Mouse (Mus musculus): Measurements from ENCODE around the gene Hist1h4b. TPM values are rescaled to one million over a fixed set of nuclear protein-coding genes. Genes with fewer than 3 reads are reported as not detected.
"Not testable (repeated sequence)": the region's sequence is repeated elsewhere in the genome, so short reads cannot be mapped to it uniquely, and the experiment has no call there.

Gene Hist1h4b
- polyA plus RNA-seq, 1 experiment from 2014 or later = 3.7 TPM

DNA sequence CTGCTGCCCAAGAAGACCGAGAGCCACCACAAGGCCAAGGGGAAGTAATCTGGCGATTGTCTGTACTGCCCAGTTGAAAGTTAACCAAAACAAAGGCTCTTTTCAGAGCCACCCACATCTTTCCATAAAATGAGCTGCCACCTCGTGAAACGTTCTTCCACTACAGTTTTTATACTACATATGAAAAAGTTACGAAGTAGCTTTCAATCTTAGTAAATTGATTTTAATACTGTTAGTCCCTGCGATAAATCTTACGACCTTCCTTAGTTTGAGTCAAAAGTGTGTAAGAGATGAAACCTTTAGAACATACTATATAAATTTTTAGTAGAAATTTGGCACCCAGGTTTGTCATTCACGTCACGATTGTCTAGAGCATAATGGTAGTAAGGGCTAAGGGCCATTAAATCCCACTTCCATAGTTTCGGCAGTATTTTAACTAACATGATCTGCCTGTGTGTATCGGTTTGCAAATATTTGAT lies 5.3 kb upstream of the Hist1h4b start:
- Histone ChIP-seq H3K4me1 (ENCODE audit: control insufficient read depth, insufficient read depth, low read length) (peaks cover 12% of the 10 kb centered on the region), H3K27me3 (ENCODE audit: control insufficient read depth, insufficient read depth, low read length) (no peaks in the 10 kb centered on the region), H3K4me2 (ENCODE audit: low read depth, low read length) (peak overlapping the region; percentile 61), H3K9me3 (replicated peaks; ENCODE audit: control insufficient read depth, low read length) (no peaks in the 10 kb centered on the region), H3K4me3 (replicated peaks; ENCODE audit: low read length) (peak overlapping the region; percentile 47), H3K27ac (ENCODE audit: low read length) (peak overlapping the region; percentile 96), H3K9ac (ENCODE audit: low read length) (peak overlapping the region; percentile 71), H3K36me3 (ENCODE audit: control insufficient read depth, insufficient read depth, low read length) (no peaks in the 10 kb centered on the region)
- no peak for ATAC-seq (ENCODE audit: insufficient read depth, low FRiP score)
- under 1% methylated on average over 11 of the region's 11 CpGs for WGBS

DNA sequence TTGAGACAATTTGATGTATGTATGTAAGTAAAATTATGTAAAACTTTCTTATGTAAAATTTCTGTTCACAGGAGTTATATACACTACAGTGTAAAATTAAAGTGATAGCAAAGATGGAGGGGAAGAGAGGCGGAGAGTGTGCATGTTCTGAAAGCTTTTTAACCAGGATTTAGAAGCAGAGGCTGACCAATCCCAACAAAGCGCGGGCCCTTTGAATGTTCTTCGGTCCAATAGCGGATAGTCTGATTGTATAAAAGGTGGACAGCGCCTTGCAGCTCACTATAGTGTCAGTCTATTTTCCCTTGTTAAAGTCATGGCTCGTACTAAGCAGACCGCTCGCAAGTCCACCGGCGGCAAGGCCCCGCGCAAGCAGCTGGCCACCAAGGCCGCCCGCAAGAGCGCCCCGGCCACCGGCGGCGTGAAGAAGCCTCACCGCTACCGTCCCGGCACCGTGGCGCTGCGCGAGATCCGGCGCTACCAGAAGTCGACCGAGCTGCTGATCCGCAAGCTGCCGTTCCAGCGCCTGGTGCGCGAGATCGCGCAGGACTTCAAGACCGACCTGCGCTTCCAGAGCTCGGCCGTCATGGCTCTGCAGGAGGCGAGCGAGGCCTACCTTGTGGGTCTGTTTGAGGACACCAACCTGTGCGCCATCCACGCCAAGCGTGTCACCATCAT lies 4.6 kb upstream of the Hist1h4b start, which contains the start of gene Hist1h3b:
TSS of gene Hist1h3b (plus strand) at position 201 of the 675 bp plus-strand sequence.
- Histone ChIP-seq H3K9ac (ENCODE audit: low read length) (peak within 1 kb of the TSS; percentile 71), H3K27ac (ENCODE audit: low read length) (peak within 1 kb of the TSS; percentile 96), H3K4me3 (replicated peaks; ENCODE audit: low read length) (peak within 1 kb of the TSS; percentile 47), H3K4me2 (ENCODE audit: low read depth, low read length) (peak within 1 kb of the TSS; percentile 61), H3K4me1 (ENCODE audit: control insufficient read depth, insufficient read depth, low read length) (peaks cover 10% of the 10 kb centered on the region)
- WGBS = under 1% methylated on average over 16 of the region's 47 CpGs
- peak; percentile 88 for ATAC-seq (ENCODE audit: insufficient read depth, low FRiP score)
- not testable (repeated sequence) for H3K27me3 ChIP-seq (ENCODE audit: control insufficient read depth, insufficient read depth, low read length); H3K36me3 ChIP-seq (ENCODE audit: control insufficient read depth, insufficient read depth, low read length); H3K9me3 ChIP-seq (replicated peaks; ENCODE audit: control insufficient read depth, low read length)

GRCm38 (mm10) chr13:23752742-23753172 lies 4.1 kb upstream of the Hist1h4b start:
- Histone ChIP-seq H3K4me3 (replicated peaks; ENCODE audit: low read length) (peak overlapping the region; percentile 41), H3K36me3 (ENCODE audit: control insufficient read depth, insufficient read depth, low read length) (no peaks in the 10 kb centered on the region), H3K4me2 (ENCODE audit: low read depth, low read length) (peak overlapping the region; percentile 52), H3K27ac (ENCODE audit: low read length) (peak overlapping the region; percentile 78), H3K4me1 (ENCODE audit: control insufficient read depth, insufficient read depth, low read length) (peaks cover 11% of the 10 kb centered on the region), H3K27me3 (ENCODE audit: control insufficient read depth, insufficient read depth, low read length) (no peaks in the 10 kb centered on the region), H3K9me3 (replicated peaks; ENCODE audit: control insufficient read depth, low read length) (no peaks in the 10 kb centered on the region), H3K9ac (ENCODE audit: low read length) (peak overlapping the region; percentile 61)
- ATAC-seq (ENCODE audit: insufficient read depth, low FRiP score) = no peak
- WGBS = 3% methylated on average over 6 of the region's 6 CpGs

GRCm38 (mm10) chr13:23753314-23754078 lies 3.3 kb upstream of the Hist1h4b start:
- Histone ChIP-seq H3K36me3 (ENCODE audit: control insufficient read depth, insufficient read depth, low read length) (no peaks in the 10 kb centered on the region), H3K27me3 (ENCODE audit: control insufficient read depth, insufficient read depth, low read length) (no peaks in the 10 kb centered on the region), H3K27ac (ENCODE audit: low read length) (peak overlapping the region; percentile 39), H3K4me3 (replicated peaks; ENCODE audit: low read length) (no peak overlapping the region; the same call in 1 of the 2 replicates), H3K9ac (ENCODE audit: low read length) (no peak overlapping the region), H3K9me3 (replicated peaks; ENCODE audit: control insufficient read depth, low read length) (no peaks in the 10 kb centered on the region), H3K4me1 (ENCODE audit: control insufficient read depth, insufficient read depth, low read length) (peaks cover 5% of the 10 kb centered on the region), H3K4me2 (ENCODE audit: low read depth, low read length) (peak overlapping the region; percentile 52)
- 47% methylated on average over 4 of the region's 4 CpGs for WGBS
- no peak for ATAC-seq (ENCODE audit: insufficient read depth, low FRiP score)

DNA sequence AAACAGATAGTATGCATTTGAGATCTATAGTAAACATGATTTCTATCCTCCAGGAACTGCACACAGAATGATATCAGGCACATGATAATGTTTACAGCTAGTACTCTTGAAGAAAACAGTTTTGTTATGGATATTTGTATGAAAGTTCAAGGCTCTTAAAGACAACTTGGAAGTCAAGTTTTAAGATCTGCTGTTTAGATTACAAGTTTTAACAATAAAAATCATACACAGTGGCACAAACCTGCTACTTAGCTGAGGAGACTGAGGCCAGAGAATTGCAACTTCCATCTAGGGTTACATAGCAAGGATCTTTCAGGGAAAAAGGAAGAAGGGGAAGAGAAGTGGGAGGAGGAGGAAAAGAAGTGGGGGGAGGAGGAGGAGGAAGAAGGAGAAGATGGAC lies 1.8 kb upstream of the Hist1h4b start:
- no peak overlapping the region for H3K4me2 ChIP-seq (ENCODE audit: low read depth, low read length)
- H3K27me3 ChIP-seq (ENCODE audit: control insufficient read depth, insufficient read depth, low read length) = no peaks in the 10 kb centered on the region
- H3K36me3 ChIP-seq (ENCODE audit: control insufficient read depth, insufficient read depth, low read length) = no peaks in the 10 kb centered on the region
- H3K9ac ChIP-seq (ENCODE audit: low read length) = no peak overlapping the region
- ATAC-seq (ENCODE audit: insufficient read depth, low FRiP score) = no peak
- no peaks in the 10 kb centered on the region for H3K9me3 ChIP-seq (replicated peaks; ENCODE audit: control insufficient read depth, low read length)
- no peak overlapping the region for H3K4me3 ChIP-seq (replicated peaks; ENCODE audit: low read length)
- H3K27ac ChIP-seq (ENCODE audit: low read length) = no peak overlapping the region
- peaks cover 5% of the 10 kb centered on the region for H3K4me1 ChIP-seq (ENCODE audit: control insufficient read depth, insufficient read depth, low read length)

GRCm38 (mm10) chr13:23757211-23757773 lies 479 bp downstream of the Hist1h4b start:
- peaks cover 5% of the 10 kb centered on the region for H3K4me1 ChIP-seq (ENCODE audit: control insufficient read depth, insufficient read depth, low read length)
- H3K36me3 ChIP-seq (ENCODE audit: control insufficient read depth, insufficient read depth, low read length) = no peaks in the 10 kb centered on the region
- no peak for ATAC-seq (ENCODE audit: insufficient read depth, low FRiP score)
- peak overlapping the region; percentile 71 for H3K9ac ChIP-seq (ENCODE audit: low read length)
- H3K9me3 ChIP-seq (replicated peaks; ENCODE audit: control insufficient read depth, low read length) = no peaks in the 10 kb centered on the region
- no peaks in the 10 kb centered on the region for H3K27me3 ChIP-seq (ENCODE audit: control insufficient read depth, insufficient read depth, low read length)
- whole genome bisulfite sequencing = 2% methylated on average over 15 of the region's 23 CpGs
- H3K4me3 ChIP-seq (replicated peaks; ENCODE audit: low read length) = peak overlapping the region; percentile 47
- peak overlapping the region; percentile 91 for H3K27ac ChIP-seq (ENCODE audit: low read length)
- peak overlapping the region; percentile 74 for H3K4me2 ChIP-seq (ENCODE audit: low read depth, low read length)

- H3K9ac ChIP-seq (ENCODE audit: low read length) = no peak overlapping the region
- 34% methylated on average over 3 of the region's 3 CpGs for WGBS
- no peaks in the 10 kb centered on the region for H3K9me3 ChIP-seq (replicated peaks; ENCODE audit: control insufficient read depth, low read length)
- ATAC-seq (ENCODE audit: insufficient read depth, low FRiP score) = no peak
- H3K4me2 ChIP-seq (ENCODE audit: low read depth, low read length) = no peak overlapping the region
- H3K4me3 ChIP-seq (replicated peaks; ENCODE audit: low read length) = no peak overlapping the region
- H3K36me3 ChIP-seq (ENCODE audit: control insufficient read depth, insufficient read depth, low read length) = no peaks in the 10 kb centered on the region
- H3K27ac ChIP-seq (ENCODE audit: low read length) = no peak overlapping the region
- H3K27me3 ChIP-seq (ENCODE audit: control insufficient read depth, insufficient read depth, low read length) = no peaks in the 10 kb centered on the region
- H3K4me1 ChIP-seq (ENCODE audit: control insufficient read depth, insufficient read depth, low read length) = peaks cover 7% of the 10 kb centered on the region
Measured at GRCm38 (mm10) chr13:23757921-23758320, 1.1 kb downstream of the Hist1h4b start.

DNA sequence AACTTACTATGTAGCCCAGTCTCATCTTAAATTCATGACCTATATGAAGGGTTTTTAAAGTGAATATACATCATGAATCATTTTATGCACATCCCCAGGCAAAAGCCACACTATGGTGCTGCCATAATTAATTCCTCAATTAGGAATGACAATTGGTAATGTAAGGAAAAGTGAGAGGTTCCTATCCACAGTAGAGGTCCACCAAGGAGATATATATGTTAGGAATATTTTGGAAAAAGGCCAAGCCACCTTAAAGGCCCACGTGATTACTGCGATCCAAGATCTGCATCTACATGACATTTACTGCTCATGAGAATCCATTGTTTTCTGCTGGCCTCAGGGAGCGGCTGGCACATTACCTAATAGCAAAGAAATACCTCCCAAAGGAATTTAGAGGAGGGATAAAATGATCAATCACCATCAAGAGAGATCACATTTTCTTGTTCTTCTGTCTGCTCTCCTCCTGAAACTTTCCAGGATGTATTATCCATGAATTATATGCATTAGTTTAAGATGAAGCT lies 2.5 kb downstream of the Hist1h4b start:
- H3K4me3 ChIP-seq (replicated peaks; ENCODE audit: low read length) = no peak overlapping the region
- no peak overlapping the region for H3K9ac ChIP-seq (ENCODE audit: low read length)
- no peak overlapping the region for H3K4me2 ChIP-seq (ENCODE audit: low read depth, low read length)

DNA sequence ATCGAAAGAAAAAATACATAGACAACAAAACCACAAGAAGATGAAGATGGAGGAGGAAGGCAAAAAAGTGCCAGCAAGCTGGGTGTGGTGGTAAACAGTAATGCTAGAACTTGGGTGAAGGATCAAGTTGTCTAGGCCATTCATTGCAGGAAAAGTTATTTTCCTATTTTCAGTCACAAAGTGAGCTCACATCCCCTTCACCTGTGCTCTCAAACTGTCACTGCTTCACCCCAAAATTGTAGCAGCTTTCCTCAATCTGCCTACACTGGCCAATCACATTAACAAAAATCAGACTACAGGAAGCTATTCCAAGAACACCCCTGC lies 3.1 kb downstream of the Hist1h4b start:
- peak overlapping the region; percentile 59 for H3K4me3 ChIP-seq (replicated peaks; ENCODE audit: low read length)
- H3K9ac ChIP-seq (ENCODE audit: low read length) = peak overlapping the region; percentile 70; the same call in 1 of the 2 replicates
- 68% methylated on average over 1 of the region's 1 CpGs for WGBS
- H3K36me3 ChIP-seq (ENCODE audit: control insufficient read depth, insufficient read depth, low read length) = no peaks in the 10 kb centered on the region
- no peaks in the 10 kb centered on the region for H3K27me3 ChIP-seq (ENCODE audit: control insufficient read depth, insufficient read depth, low read length)
- ATAC-seq (ENCODE audit: insufficient read depth, low FRiP score) = no peak
- peak overlapping the region; percentile 87 for H3K27ac ChIP-seq (ENCODE audit: low read length)
- H3K4me1 ChIP-seq (ENCODE audit: control insufficient read depth, insufficient read depth, low read length) = peaks cover 18% of the 10 kb centered on the region
- no peaks in the 10 kb centered on the region for H3K9me3 ChIP-seq (replicated peaks; ENCODE audit: control insufficient read depth, low read length)
- peak overlapping the region; percentile 75 for H3K4me2 ChIP-seq (ENCODE audit: low read depth, low read length)

More for the DNA sequence above, 2.5 kb downstream of the Hist1h4b start:
- H3K27ac ChIP-seq (ENCODE audit: low read length) = no peak overlapping the region
- no peaks in the 10 kb centered on the region for H3K36me3 ChIP-seq (ENCODE audit: control insufficient read depth, insufficient read depth, low read length)
- H3K27me3 ChIP-seq (ENCODE audit: control insufficient read depth, insufficient read depth, low read length) = no peaks in the 10 kb centered on the region
- no peak for ATAC-seq (ENCODE audit: insufficient read depth, low FRiP score)
- peaks cover 16% of the 10 kb centered on the region for H3K4me1 ChIP-seq (ENCODE audit: control insufficient read depth, insufficient read depth, low read length)
- no peaks in the 10 kb centered on the region for H3K9me3 ChIP-seq (replicated peaks; ENCODE audit: control insufficient read depth, low read length)
- 77% methylated on average over 3 of the region's 3 CpGs for WGBS

Measured in stomach, embryonic 16.5 days (tissue).